ENCODE assay signal across 11 mouse cellular contexts in genomic region chr16:92699531-92700397, GRCm38 (mm10).
DNase-seq lines count a peak whose midpoint lies in the region; ATAC-seq and TF ChIP-seq lines count a peak whose summit lies in the region.
"Had no signal": no experiment of that assay in that cellular context is flagged by ENCODE, and none has a peak within 500 bp of the region (broad histone marks: within the 10 kb centered on the region; RNA-seq: fewer than 3 reads in every experiment).

No protein-coding gene starts in this region.

- H3K4me1 ChIP-seq in heart, embryonic 12.5 days (replicated peaks), result peaks cover 27% of the 10 kb centered on the region
- H3K4me1 ChIP-seq in CH12.LX (ENCODE audit: control insufficient read depth in 1 of 2, insufficient read depth in 2 of 2), result peaks cover 6 to 23% of the 10 kb centered on the region in 2 experiments
- H3K4me1 ChIP-seq in embryonic facial prominence, embryonic 15.5 days, result peaks cover 40% of the 10 kb centered on the region
- H3K4me1 ChIP-seq in liver, embryonic 12.5 days, result peaks cover 62% of the 10 kb centered on the region

- H3K27ac ChIP-seq in heart, embryonic 12.5 days (ENCODE audit: poor library complexity, severe bottlenecking), result no peak overlapping the region
- no peak overlapping the region for H3K27ac ChIP-seq in CH12.LX (ENCODE audit: insufficient read depth, low read depth)
- 0 out of 2 replicates have a peak overlapping the region, but pooled peaks have one; percentile 4 for H3K27ac ChIP-seq in embryonic facial prominence, embryonic 15.5 days (replicated peaks)
- no peak overlapping the region for H3K27ac ChIP-seq in liver, embryonic 12.5 days
- H3K27ac ChIP-seq: heart, adult 2 months had no signal

- peaks cover 3% of the 10 kb centered on the region; the same call in 1 of the 2 replicates for H3K79me2 ChIP-seq in CH12.LX (replicated peaks; ENCODE audit: control insufficient read depth, extremely low read depth, insufficient read depth, poor library complexity, severe bottlenecking)

- TF ChIP-seq RAD21 in CH12.LX (IDR thresholded peaks at IDR 0.05; ENCODE audit: low read depth, low read length), result no peak

- dilution Hi-C loops in CH12.LX (cut with MboI; ENCODE audit: extremely low pct_ligation_motif_present, extremely low pct_unique_long_range_greater_than_20kb, low sequenced_read_pairs), result no loop called here

- ATAC-seq in heart, embryonic 12.5 days (ENCODE audit: insufficient number of reproducible peaks, low FRiP score), result no peak
- no peak for ATAC-seq in embryonic facial prominence, embryonic 15.5 days (ENCODE audit: insufficient number of reproducible peaks, low FRiP score, low TSS enrichment, low read depth)
- no peak for ATAC-seq in liver, embryonic 12.5 days
- ATAC-seq: CD4-positive, CD25-positive, alpha-beta regulatory T cell, adult 4 months had no signal

- no peak overlapping the region for H3K9ac ChIP-seq in heart, embryonic 12.5 days
- H3K9ac ChIP-seq in CH12.LX (ENCODE audit: insufficient read depth, low read depth), result no peak overlapping the region
- H3K9ac ChIP-seq in embryonic facial prominence, embryonic 15.5 days, result no peak overlapping the region; the same call in 1 of the 2 replicates
- H3K9ac ChIP-seq in liver, embryonic 12.5 days, result peak overlapping the region; percentile 93

- H3K27me3 ChIP-seq in heart, embryonic 12.5 days (replicated peaks), result peaks cover 53% of the 10 kb centered on the region
- H3K27me3 ChIP-seq in CH12.LX (replicated peaks), result no peaks in the 10 kb centered on the region
- peaks cover 16% of the 10 kb centered on the region; the same call in 1 of the 2 replicates for H3K27me3 ChIP-seq in embryonic facial prominence, embryonic 15.5 days
- peaks cover 25% of the 10 kb centered on the region; the same call in 1 of the 2 replicates for H3K27me3 ChIP-seq in liver, embryonic 12.5 days (replicated peaks)

- TF ChIP-seq POLR2A in CH12.LX (IDR thresholded peaks at IDR 0.05; ENCODE audit: low read depth, low read length), result no peak

- TF ChIP-seq CTCF in CH12.LX (conservative IDR thresholded peaks at IDR 0.05 in 1 of 2, IDR thresholded peaks at IDR 0.05 in 1 of 2; ENCODE audit: low read depth in 2 of 2, low read length in 2 of 2), result no peak

- WGBS in heart, embryonic 12.5 days, result 2% methylated on average over 27 of the region's 27 CpGs
- 7% methylated on average over 27 of the region's 27 CpGs for WGBS in embryonic facial prominence, embryonic 15.5 days
- 4% methylated on average over 27 of the region's 27 CpGs for WGBS in liver, embryonic 12.5 days (ENCODE audit: insufficient replicate concordance)

- peak; percentile 37; the same call in 1 of the 2 replicates for TF ChIP-seq EP300 in CH12.LX (IDR thresholded peaks at IDR 0.05; ENCODE audit: low read length)

- H3K4me2 ChIP-seq in heart, embryonic 12.5 days, result peak overlapping the region; percentile 97
- no peak overlapping the region for H3K4me2 ChIP-seq in CH12.LX (ENCODE audit: insufficient read depth, low read depth, poor library complexity, severe bottlenecking)
- H3K4me2 ChIP-seq in embryonic facial prominence, embryonic 15.5 days (replicated peaks), result peak overlapping the region; percentile 98
- H3K4me2 ChIP-seq in liver, embryonic 12.5 days, result peak overlapping the region; percentile 100

- no peaks in the 10 kb centered on the region for H3K9me3 ChIP-seq in heart, embryonic 12.5 days (replicated peaks)
- H3K9me3 ChIP-seq in CH12.LX (replicated peaks; ENCODE audit: low read length), result peaks cover 41% of the 10 kb centered on the region
- no peaks in the 10 kb centered on the region for H3K9me3 ChIP-seq in embryonic facial prominence, embryonic 15.5 days (replicated peaks)
- no peaks in the 10 kb centered on the region for H3K9me3 ChIP-seq in liver, embryonic 12.5 days (replicated peaks)

- DNase-seq in heart, adult 18-20 months, result no peak
- no peak for DNase-seq in CH12.LX (ENCODE audit: extremely low read depth)
- DNase-seq in spleen, postnatal 14 days (ENCODE audit: low spot score in 2 of 2), result no peak
- no peak for DNase-seq in gastrocnemius, adult 8-10 months (ENCODE audit: low spot score in 2 of 2)
- no peak for DNase-seq in natural killer cell, adult 2 months (ENCODE audit: low spot score in 2 of 2)
- DNase-seq: cerebellum, adult 11-12 months had no signal

- in situ Hi-C loops in CH12.LX (cut with MboI; ENCODE audit: low pct_ligation_motif_present, low pct_unique_long_range_greater_than_20kb, low sequenced_read_pairs), result loop anchor here (5.0 kb wide), 1 partner anchor 132 kb away; no protein-coding TSS in a partner anchor

- no peaks in the 10 kb centered on the region for H3K36me3 ChIP-seq in heart, embryonic 12.5 days
- H3K36me3 ChIP-seq in CH12.LX (replicated peaks in 1 of 2; ENCODE audit: control insufficient read depth in 1 of 2, insufficient read depth in 1 of 2, low read length in 1 of 2), result peaks cover 0 to 47% of the 10 kb centered on the region in 2 experiments
- no peaks in the 10 kb centered on the region for H3K36me3 ChIP-seq in embryonic facial prominence, embryonic 15.5 days
- H3K36me3 ChIP-seq in liver, embryonic 12.5 days, result no peaks in the 10 kb centered on the region

- H3K4me3 ChIP-seq in heart, embryonic 12.5 days, result peak overlapping the region; percentile 56
- H3K4me3 ChIP-seq in CH12.LX (replicated peaks in 1 of 3; ENCODE audit: low read depth in 2 of 3, low read length in 2 of 3, poor library complexity in 1 of 3), result no peak overlapping the region
- H3K4me3 ChIP-seq in embryonic facial prominence, embryonic 15.5 days (replicated peaks), result peak overlapping the region; percentile 67
- H3K4me3 ChIP-seq in liver, embryonic 12.5 days, result peak overlapping the region; percentile 80
- H3K4me3 ChIP-seq: heart, adult 2 months had no signal

TF ChIP-seq in CH12.LX, 34 proteins besides CTCF, POLR2A, EP300 and RAD21:
- TF ChIP-seq ZNF384 (IDR thresholded peaks at IDR 0.05; ENCODE audit: low read depth, low read length) (peak; percentile 80), PAX5 (IDR thresholded peaks at IDR 0.05; ENCODE audit: low read length) (no peak)

Comparison
In these comparisons a context has a peak if more than half of its experiments do, and no peak if none do; other contexts are left out.
1. H3K4me3 ChIP-seq: peak in heart, embryonic 12.5 days (single experiment), embryonic facial prominence, embryonic 15.5 days (single experiment) and liver, embryonic 12.5 days (single experiment); none in CH12.LX (0 of 3).